Mouse (Mus musculus) heart, embryonic 16.5 days (tissue): ENCODE measurements around the gene Kdm4a. TPM values are rescaled to one million over a fixed set of nuclear protein-coding genes. Genes with fewer than 3 reads are reported as not detected.

Source experiments
- ATAC-seq: fragments of 200-750 bp; cut with Nextera tagmentation; replicated peaks from 2 replicates; pipeline ENCODE4 v1.8.0; 2017; ENCODE audit warnings: moderate number of reproducible peaks; ENCODE audit not compliant: insufficient read depth, low FRiP score; ENCODE audit errors: extremely low read depth
- H3K27ac ChIP-seq: fragments of 300-500 bp; sonication (generic); 2 replicates; pipeline ENCODE4 v1.5.1; 2014; ENCODE audit warnings: mild to moderate bottlenecking, low read length, control low read depth, moderate library complexity
- H3K27me3 ChIP-seq: fragments of 300-500 bp; sonication (generic); 2 replicates; pipeline ENCODE4 v1.6.1; 2014; ENCODE audit warnings: low read length, mixed read lengths; ENCODE audit not compliant: control insufficient read depth, insufficient read depth
- H3K36me3 ChIP-seq: fragments of 300-500 bp; sonication (generic); 2 replicates; pipeline ENCODE4 v1.6.1; 2014; ENCODE audit not compliant: control insufficient read depth, insufficient read depth
- H3K4me1 ChIP-seq: fragments of 300-500 bp; sonication (generic); 2 replicates; pipeline ENCODE4 v1.6.1; 2014; ENCODE audit warnings: low read length, mixed read lengths; ENCODE audit not compliant: control insufficient read depth, insufficient read depth
- H3K4me2 ChIP-seq: fragments of 300-500 bp; sonication (generic); 2 replicates; pipeline ENCODE4 v1.6.1; 2014; ENCODE audit warnings: low read depth, mild to moderate bottlenecking, control low read depth, low read length
- H3K4me3 ChIP-seq: fragments of 300-500 bp; sonication (generic); 2 replicates; pipeline ENCODE4 v1.5.1; 2014; ENCODE audit warnings: mild to moderate bottlenecking, control low read depth, low read length
- H3K9ac ChIP-seq: fragments of 300-500 bp; sonication (generic); 2 replicates; pipeline ENCODE4 v1.6.1; 2014; ENCODE audit warnings: low read length, control low read depth
- H3K9me3 ChIP-seq: fragments of 300-500 bp; sonication (generic); replicated peaks from 2 replicates; pipeline ENCODE4 v1.6.1; 2016; ENCODE audit warnings: low read length; ENCODE audit not compliant: control insufficient read depth
- WGBS: fragments of 180-500 bp; shearing (Covaris S2); extraction: QIAGEN DNeasy Blood & Tissue Kit; methylation state at CpG from one replicate; pipeline ENCODE4 v1.1.7; 2014; 5-methylcytosine and 5-hydroxymethylcytosine counted together
- microRNA-seq: library from miRNA; unstranded; fragments of <30 nt; microRNA quantifications from one replicate; pipeline ENCODE4, GENCODE M21; 2017
- polyA plus RNA-seq: library from polyadenylated mRNA; unstranded; fragments of >200 nt; fragmentation: Nextera tagmentation; extraction: Ambion mirVana; gene quantifications from 2 replicates; pipeline ENCODE4 v1.2.1, GENCODE M21; 2015

Kdm4a gene
- polyA plus RNA-seq, 1 experiment from 2014 or later, result 19.0 TPM

GRCm38 (mm10) chr4:118092784-118093457 is 86.9 kb downstream of the Kdm4a start:
- H3K27ac ChIP-seq, result no peak overlapping the region
- WGBS, result 92% methylated on average over 11 of the region's 11 CpGs
- no peak overlapping the region for H3K4me3 ChIP-seq
- no peak overlapping the region for H3K9ac ChIP-seq
- no peaks in the 10 kb centered on the region for H3K27me3 ChIP-seq
- peaks cover 5% of the 10 kb centered on the region; the same call in 1 of the 2 replicates for H3K36me3 ChIP-seq
- H3K9me3 ChIP-seq, result no peaks in the 10 kb centered on the region
- no peak for ATAC-seq
- H3K4me1 ChIP-seq, result no peaks in the 10 kb centered on the region
- no peak overlapping the region for H3K4me2 ChIP-seq

GRCm38 (mm10) chr4:118090449-118090848 is 89.4 kb downstream of the Kdm4a start:
- ATAC-seq, result no peak
- Histone ChIP-seq H3K36me3 (peaks cover 5% of the 10 kb centered on the region; the same call in 1 of the 2 replicates), H3K27me3 (no peaks in the 10 kb centered on the region), H3K27ac (no peak overlapping the region), H3K4me1 (no peaks in the 10 kb centered on the region), H3K4me3 (no peak overlapping the region), H3K9me3 (no peaks in the 10 kb centered on the region), H3K9ac (no peak overlapping the region), H3K4me2 (no peak overlapping the region)
- whole genome bisulfite sequencing, result 83% methylated on average over 11 of the region's 11 CpGs

GRCm38 (mm10) chr4:118089939-118090338 is 89.9 kb downstream of the Kdm4a start:
- no peak overlapping the region for H3K4me2 ChIP-seq
- H3K27me3 ChIP-seq, result no peaks in the 10 kb centered on the region
- 46% methylated on average over 9 of the region's 9 CpGs for WGBS
- ATAC-seq, result no peak
- no peak overlapping the region for H3K9ac ChIP-seq
- peaks cover 2% of the 10 kb centered on the region; the same call in 1 of the 2 replicates for H3K4me1 ChIP-seq
- peaks cover 5% of the 10 kb centered on the region; the same call in 1 of the 2 replicates for H3K36me3 ChIP-seq
- no peak overlapping the region for H3K4me3 ChIP-seq
- no peak overlapping the region for H3K27ac ChIP-seq
- H3K9me3 ChIP-seq, result no peaks in the 10 kb centered on the region

GRCm38 (mm10) chr4:118088771-118089170 is 91.1 kb downstream of the Kdm4a start:
- no peak overlapping the region for H3K4me3 ChIP-seq
- no peak for ATAC-seq
- H3K9me3 ChIP-seq, result no peaks in the 10 kb centered on the region
- H3K4me2 ChIP-seq, result no peak overlapping the region
- H3K27ac ChIP-seq, result no peak overlapping the region
- no peaks in the 10 kb centered on the region for H3K36me3 ChIP-seq
- no peaks in the 10 kb centered on the region for H3K27me3 ChIP-seq
- H3K4me1 ChIP-seq, result peaks cover 12% of the 10 kb centered on the region
- WGBS, result 79% methylated on average over 2 of the region's 2 CpGs
- no peak overlapping the region for H3K9ac ChIP-seq

Small RNAs within 50 kb of the gene (microRNA-seq; reads per million reads assigned to microRNA genes)
- not detected for gene Mir7226

Other genes starting within 250 kb of the Kdm4a start
- gene St3gal3, start 45.1 kb downstream of the Kdm4a start, polyA plus RNA-seq, result 7.8 and 8.9 TPM in 2 replicates
- 22.9 and 27.7 TPM in 2 replicates for gene Ptprf, start 111.4 kb upstream of the Kdm4a start, polyA plus RNA-seq
- gene Szt2, start 229.2 kb upstream of the Kdm4a start, polyA plus RNA-seq, result 5.3 and 5.5 TPM in 2 replicates
- gene Med8, start 229.3 kb upstream of the Kdm4a start, polyA plus RNA-seq, result 67.8 and 70.6 TPM in 2 replicates
- 66.5 and 69.4 TPM in 2 replicates for gene Elovl1, start 248.1 kb upstream of the Kdm4a start, polyA plus RNA-seq